Mouse (Mus musculus): Measurements from ENCODE around the gene Ttll8. TPM values are rescaled to one million over a fixed set of nuclear protein-coding genes. Genes with fewer than 3 reads are reported as not detected.

Gene Ttll8
- polyA plus RNA-seq, 1 experiment = not detected

DNA sequence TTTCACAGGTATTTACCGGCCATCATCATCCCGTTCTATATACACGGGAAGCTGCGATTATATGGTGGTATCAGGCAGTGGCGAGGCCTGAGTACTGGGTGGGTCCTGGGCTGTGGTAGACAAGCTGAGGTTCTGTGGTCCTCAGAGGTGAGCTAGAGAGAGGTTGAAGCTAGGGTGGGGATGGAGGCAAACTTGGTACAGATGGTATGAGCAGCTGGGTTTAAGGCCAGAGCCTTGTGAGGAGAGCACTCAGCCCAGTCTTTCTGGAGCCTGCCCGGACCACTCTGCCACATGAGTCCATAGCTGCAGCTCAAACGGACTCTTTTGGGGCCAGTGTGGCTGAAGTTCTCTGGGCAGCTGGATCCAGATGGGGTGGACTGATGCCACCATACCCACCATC, 96.9 kb downstream of the Ttll8 start:
- Histone ChIP-seq H3K4me1 (ENCODE audit: control insufficient read depth, insufficient read depth, low read length) (peaks cover 14% of the 10 kb centered on the region), H3K27ac (ENCODE audit: insufficient read depth, low read length) (no peak overlapping the region), H3K4me3 (ENCODE audit: insufficient read depth, low read length) (no peak overlapping the region)
- TF ChIP-seq CTCF (IDR thresholded peaks at IDR 0.05; ENCODE audit: borderline replicate concordance, insufficient read depth, low read length) (no peak), POLR2A (IDR thresholded peaks at IDR 0.05; ENCODE audit: low read depth, low read length) (no peak)

DNA sequence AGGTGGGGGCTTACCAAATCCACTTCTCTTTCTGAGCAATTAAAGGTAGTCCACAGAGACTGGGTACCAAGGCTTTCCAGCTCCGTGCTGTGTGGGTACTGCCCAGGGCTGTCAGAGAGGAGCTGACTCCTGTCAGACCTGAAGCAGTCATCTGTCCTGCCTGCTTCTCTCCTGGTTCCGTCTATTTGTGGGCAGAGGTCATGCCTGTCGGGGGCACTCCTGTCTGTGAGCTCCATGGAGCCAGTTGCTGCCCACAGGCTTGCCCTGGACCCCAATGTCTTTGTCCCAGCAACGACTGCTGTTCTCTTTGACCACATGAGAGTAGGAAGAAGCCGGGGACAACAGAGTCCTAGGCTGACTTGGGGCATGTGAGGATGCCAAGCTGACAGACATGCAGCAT, 97.6 kb downstream of the Ttll8 start:
- Histone ChIP-seq H3K4me1 (ENCODE audit: control insufficient read depth, insufficient read depth, low read length) (peaks cover 14% of the 10 kb centered on the region), H3K4me3 (ENCODE audit: insufficient read depth, low read length) (no peak overlapping the region), H3K27ac (ENCODE audit: insufficient read depth, low read length) (no peak overlapping the region)
- TF ChIP-seq POLR2A (IDR thresholded peaks at IDR 0.05; ENCODE audit: low read depth, low read length) (no peak), CTCF (IDR thresholded peaks at IDR 0.05; ENCODE audit: borderline replicate concordance, insufficient read depth, low read length) (no peak)

DNA sequence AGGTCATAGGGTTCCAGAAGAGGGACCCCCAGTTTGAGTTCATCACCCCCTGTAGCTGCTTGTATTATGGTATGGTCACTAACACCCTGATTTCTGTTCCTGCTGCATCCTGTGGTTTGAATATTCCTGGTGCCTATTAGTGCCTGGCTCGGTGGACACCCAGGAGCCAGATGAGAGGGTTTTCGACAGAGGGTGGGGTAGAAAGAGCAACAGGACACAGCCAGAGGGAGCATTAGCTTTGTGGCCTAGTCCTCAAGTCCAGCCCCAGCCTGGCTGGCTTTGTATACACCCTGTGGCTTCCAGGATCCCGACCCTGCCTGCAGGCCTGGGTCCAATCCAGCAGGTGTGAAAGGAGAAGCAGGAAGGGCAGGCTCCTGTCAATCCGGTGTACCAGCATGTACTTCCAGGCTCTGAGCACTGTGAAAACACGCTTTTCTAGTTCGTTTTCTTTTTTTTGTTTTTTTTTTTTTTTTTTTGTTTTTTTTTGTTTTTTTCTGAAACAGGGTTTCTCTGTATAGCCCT, 98.3 kb downstream of the Ttll8 start:
- Histone ChIP-seq H3K4me1 (ENCODE audit: control insufficient read depth, insufficient read depth, low read length) (peaks cover 11% of the 10 kb centered on the region), H3K4me3 (ENCODE audit: insufficient read depth, low read length) (no peak overlapping the region), H3K27ac (ENCODE audit: insufficient read depth, low read length) (no peak overlapping the region)
- TF ChIP-seq CTCF (IDR thresholded peaks at IDR 0.05; ENCODE audit: borderline replicate concordance, insufficient read depth, low read length) = no peak
- TF ChIP-seq POLR2A (IDR thresholded peaks at IDR 0.05; ENCODE audit: low read depth, low read length) = no peak

DNA sequence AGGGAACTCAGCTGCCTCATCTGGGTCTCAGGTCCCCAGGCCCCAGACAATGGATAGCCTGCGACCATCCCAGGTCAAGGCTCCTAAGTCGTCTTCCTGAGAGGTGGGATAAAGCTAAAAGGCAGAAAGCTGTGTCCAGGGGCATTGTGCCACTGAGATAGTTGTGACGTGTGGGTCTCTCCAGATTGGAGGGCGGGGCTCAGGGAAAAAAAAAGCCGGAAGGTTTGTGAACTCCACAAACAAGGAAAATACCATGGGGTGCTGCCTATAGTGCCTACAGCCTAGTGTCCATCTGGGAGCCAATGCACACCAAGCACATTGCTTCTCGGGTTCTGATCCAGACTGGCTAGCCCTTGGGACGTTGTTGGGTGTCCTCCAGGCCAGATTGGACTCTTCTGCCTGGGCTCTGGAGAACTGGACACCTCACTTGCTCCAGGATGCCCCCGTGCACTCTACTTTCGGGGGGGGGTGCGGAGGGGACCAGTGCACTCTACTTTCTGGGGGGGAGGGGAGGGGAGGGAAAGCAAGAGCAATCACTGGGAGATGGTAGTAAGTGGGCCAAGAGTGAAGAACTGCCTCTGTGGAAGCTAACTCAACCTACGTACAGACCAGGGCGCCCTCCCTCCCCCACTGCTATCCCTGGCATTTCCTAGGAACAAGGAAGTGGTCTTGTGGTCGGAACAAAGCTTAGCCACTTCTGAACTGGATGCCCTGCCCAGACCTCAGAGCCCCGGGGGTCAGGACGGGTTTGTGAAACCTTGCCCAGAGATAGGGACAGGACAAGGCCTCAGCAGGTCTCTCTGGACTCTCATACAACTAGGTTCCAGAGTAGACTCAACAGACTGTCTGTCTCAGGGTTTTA, 99.0 kb downstream of the Ttll8 start:
- peak overlapping the region; percentile 55 for H3K27ac ChIP-seq (ENCODE audit: insufficient read depth, low read length)
- TF ChIP-seq CTCF (IDR thresholded peaks at IDR 0.05; ENCODE audit: borderline replicate concordance, insufficient read depth, low read length) (no peak), POLR2A (IDR thresholded peaks at IDR 0.05; ENCODE audit: low read depth, low read length) (no peak)
- peaks cover 14% of the 10 kb centered on the region for H3K4me1 ChIP-seq (ENCODE audit: control insufficient read depth, insufficient read depth, low read length)
- no peak overlapping the region for H3K4me3 ChIP-seq (ENCODE audit: insufficient read depth, low read length)

DNA sequence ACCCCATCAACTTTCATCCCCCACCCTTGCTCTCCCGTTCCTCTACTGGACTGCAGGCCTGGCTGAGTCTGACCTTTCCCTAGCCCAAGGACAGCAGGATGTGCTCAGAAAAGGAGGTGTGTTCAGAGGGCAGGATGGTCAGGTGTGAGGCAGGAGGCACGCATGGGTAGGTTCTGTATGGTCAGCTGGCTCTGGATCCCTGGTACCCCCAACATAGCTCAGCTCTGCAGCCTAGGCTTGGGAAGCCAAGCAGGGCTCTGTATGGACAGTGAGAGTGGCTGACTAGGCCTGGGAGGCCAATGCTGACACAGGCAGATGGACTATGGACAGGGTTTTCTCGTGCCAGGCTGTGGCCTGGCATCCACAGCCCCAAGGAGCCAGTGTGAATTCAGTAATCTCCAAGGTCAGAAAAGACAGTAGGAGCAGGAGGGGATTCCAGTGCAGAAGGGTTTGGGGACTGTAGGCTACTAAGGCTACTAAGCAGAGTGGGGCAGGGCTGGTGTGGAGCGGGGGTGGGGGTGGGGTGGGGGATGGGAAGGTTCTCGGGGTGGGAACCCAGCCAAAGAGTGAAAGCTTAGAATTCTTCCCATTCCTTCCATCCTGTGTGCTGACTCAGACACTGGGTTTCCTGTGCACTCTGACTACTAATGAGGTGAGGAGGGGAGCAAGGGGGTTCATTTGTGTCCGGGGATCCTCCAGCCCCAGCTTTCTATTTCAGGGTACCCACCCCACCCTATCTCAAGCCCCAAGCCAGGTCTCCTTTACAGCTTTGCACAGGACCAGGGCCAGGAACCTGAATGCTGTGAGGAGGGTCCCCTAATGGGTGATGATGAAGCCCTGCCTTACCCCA, 99.9 kb downstream of the Ttll8 start:
- TF ChIP-seq CTCF (IDR thresholded peaks at IDR 0.05; ENCODE audit: borderline replicate concordance, insufficient read depth, low read length) = no peak
- TF ChIP-seq POLR2A (IDR thresholded peaks at IDR 0.05; ENCODE audit: low read depth, low read length) = no peak
- Histone ChIP-seq H3K27ac (ENCODE audit: insufficient read depth, low read length) (peak overlapping the region; percentile 55), H3K4me3 (ENCODE audit: insufficient read depth, low read length) (no peak overlapping the region), H3K4me1 (ENCODE audit: control insufficient read depth, insufficient read depth, low read length) (peaks cover 14% of the 10 kb centered on the region)

DNA sequence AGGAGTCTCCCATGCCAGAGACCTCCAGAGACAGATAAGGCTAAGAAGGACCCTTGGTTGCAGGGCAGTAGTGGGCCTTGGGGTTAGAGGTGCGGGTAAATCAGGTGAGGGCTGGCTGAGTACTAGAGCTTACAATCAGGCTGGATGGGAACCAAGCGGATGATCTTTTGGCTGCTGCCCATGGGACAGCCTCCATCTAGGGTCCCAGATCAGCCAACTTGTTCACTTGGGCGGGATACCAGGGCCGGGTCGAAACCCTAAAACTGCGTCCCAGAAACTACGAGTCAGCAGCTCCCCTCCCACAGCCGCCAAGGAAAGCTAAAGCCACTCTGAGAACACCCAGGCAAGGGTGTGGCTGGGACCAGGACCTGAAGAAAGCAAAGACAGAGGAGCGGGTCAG, 101.1 kb downstream of the Ttll8 start:
- TF ChIP-seq POLR2A (IDR thresholded peaks at IDR 0.05; ENCODE audit: low read depth, low read length) = no peak
- TF ChIP-seq CTCF (IDR thresholded peaks at IDR 0.05; ENCODE audit: borderline replicate concordance, insufficient read depth, low read length) = no peak
- H3K4me3 ChIP-seq (ENCODE audit: insufficient read depth, low read length) = no peak overlapping the region
- H3K4me1 ChIP-seq (ENCODE audit: control insufficient read depth, insufficient read depth, low read length) = peaks cover 14% of the 10 kb centered on the region
- no peak overlapping the region for H3K27ac ChIP-seq (ENCODE audit: insufficient read depth, low read length)

DNA sequence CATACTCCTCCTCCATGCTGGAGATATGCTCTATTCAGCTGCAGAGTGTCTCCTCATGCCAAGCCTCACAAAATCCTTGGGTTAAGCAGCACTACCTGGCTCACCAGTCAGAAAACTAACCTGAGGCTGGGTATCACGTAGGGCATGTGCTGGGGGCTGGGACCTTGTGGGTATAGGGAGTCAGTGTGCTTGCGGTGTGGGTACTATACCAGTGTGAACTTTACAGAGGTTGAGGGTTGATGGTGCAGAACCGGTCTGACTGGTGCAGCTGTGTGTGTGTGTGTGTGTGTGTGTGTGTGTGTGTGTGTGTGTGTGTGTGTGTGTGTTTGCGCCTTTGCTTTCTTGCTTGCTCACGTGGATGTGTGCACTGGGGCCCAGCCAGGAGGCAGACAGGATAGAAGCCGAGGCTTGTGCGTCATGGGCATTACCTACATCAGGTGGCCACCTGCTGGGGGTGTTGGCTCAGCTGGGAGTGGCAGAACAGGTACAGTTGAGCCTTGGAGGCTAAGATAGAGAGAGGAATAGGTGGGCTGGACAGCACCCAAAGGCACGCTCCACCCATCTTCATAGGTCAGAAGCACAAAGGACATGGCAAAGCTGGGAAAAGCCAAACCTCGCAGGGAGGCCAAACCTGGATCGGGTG, 102.6 kb downstream of the Ttll8 start:
- no peak overlapping the region for H3K4me3 ChIP-seq (ENCODE audit: insufficient read depth, low read length)
- no peak for TF ChIP-seq POLR2A (IDR thresholded peaks at IDR 0.05; ENCODE audit: low read depth, low read length)
- TF ChIP-seq CTCF (IDR thresholded peaks at IDR 0.05; ENCODE audit: borderline replicate concordance, insufficient read depth, low read length) = no peak
- H3K27ac ChIP-seq (ENCODE audit: insufficient read depth, low read length) = no peak overlapping the region
- peaks cover 14% of the 10 kb centered on the region for H3K4me1 ChIP-seq (ENCODE audit: control insufficient read depth, insufficient read depth, low read length)

DNA sequence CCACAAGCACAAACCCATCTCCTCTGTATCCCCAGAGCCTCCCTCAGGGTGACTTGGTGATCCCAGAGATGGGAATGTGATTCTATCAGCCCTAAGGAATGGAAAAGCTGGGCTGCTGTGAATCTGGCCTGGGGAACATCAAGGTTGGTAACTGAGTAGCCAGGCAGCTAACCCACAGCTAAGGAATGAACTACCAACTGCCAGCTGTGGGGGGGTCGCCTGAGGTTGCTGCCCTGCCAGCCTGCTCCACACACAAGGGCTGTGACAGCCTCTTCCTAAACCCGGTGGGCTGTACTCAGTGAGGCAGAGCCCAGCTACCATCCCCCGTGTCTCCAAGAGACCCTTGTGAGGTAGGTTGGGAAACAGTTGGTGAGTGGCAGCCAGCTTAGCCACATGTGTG, 103.1 kb downstream of the Ttll8 start:
- Histone ChIP-seq H3K4me1 (ENCODE audit: control insufficient read depth, insufficient read depth, low read length) (peaks cover 14% of the 10 kb centered on the region), H3K27ac (ENCODE audit: insufficient read depth, low read length) (no peak overlapping the region), H3K4me3 (ENCODE audit: insufficient read depth, low read length) (no peak overlapping the region)
- TF ChIP-seq CTCF (IDR thresholded peaks at IDR 0.05; ENCODE audit: borderline replicate concordance, insufficient read depth, low read length) (no peak), POLR2A (IDR thresholded peaks at IDR 0.05; ENCODE audit: low read depth, low read length) (no peak)

DNA sequence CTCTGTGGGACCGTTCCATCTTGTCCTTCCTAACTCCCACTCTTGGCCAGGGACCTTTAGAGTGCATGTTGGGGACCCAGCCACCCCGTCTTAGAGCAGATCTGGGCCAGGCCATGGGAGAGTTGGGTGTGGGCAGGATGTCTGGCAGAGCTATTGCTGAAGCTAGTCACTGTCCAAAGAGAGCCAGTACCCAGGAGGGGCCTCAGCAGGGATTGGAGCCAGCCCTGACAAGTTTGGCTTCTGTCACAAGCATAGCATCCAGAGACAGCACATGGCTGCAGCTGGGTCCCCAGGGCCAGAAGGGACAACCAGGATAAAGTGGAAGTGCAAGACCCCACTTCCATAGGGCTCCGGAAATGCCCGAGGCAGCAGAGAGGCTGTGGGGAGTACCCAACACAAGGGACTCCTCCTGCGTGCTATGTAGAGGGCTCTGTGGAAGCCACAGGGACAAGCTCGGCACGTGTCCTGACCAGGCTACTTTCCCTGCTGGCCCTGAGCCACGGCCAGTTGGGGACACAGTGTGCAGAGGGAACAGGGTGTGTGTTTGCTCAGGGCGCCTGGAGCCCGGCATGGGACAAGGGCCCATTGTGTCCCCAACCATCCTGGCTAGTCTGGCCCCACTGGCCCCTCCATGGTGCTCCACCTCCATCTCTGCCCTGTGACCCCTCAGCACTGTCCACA, 103.9 kb downstream of the Ttll8 start:
- TF ChIP-seq POLR2A (IDR thresholded peaks at IDR 0.05; ENCODE audit: low read depth, low read length) (no peak), CTCF (IDR thresholded peaks at IDR 0.05; ENCODE audit: borderline replicate concordance, insufficient read depth, low read length) (no peak)
- no peak overlapping the region for H3K4me3 ChIP-seq (ENCODE audit: insufficient read depth, low read length)
- no peak overlapping the region for H3K27ac ChIP-seq (ENCODE audit: insufficient read depth, low read length)
- peaks cover 10% of the 10 kb centered on the region for H3K4me1 ChIP-seq (ENCODE audit: control insufficient read depth, insufficient read depth, low read length)
